Mouse (Mus musculus): ENCODE measurements at regions not wholly inside any gene's neighbourhood (a gene's known extent, or its start where the extent isn't known, plus 50 kb on each side); places are given as distances from the start of the nearest gene placed in this dataset.

- ATAC-seq (ENCODE audit: low TSS enrichment), result no peak
Measured at GRCm38 (mm10) chr3:16369629-16370028, 363.4 kb upstream of the Gm5150 start.

GRCm38 (mm10) chr3:16363134-16363533 is 356.9 kb upstream of the Gm5150 start:
- ATAC-seq (ENCODE audit: low TSS enrichment), result no peak

- ATAC-seq (ENCODE audit: low TSS enrichment), result no peak
Measured at GRCm38 (mm10) chr3:16358999-16359398, 352.8 kb upstream of the Gm5150 start.

GRCm38 (mm10) chr3:16330750-16331149 is 324.5 kb upstream of the Gm5150 start:
- ATAC-seq (ENCODE audit: low TSS enrichment), result no peak

- 0 out of 2 replicates have a peak, but pooled peaks have one; percentile 62 for ATAC-seq (ENCODE audit: low TSS enrichment)
Measured at GRCm38 (mm10) chr3:16310834-16311233, 304.6 kb upstream of the Gm5150 start.

- peak; percentile 100 for ATAC-seq (ENCODE audit: low TSS enrichment)
Measured at GRCm38 (mm10) chr3:16277407-16277806, 271.2 kb upstream of the Gm5150 start.

Measured in frontal cortex, adult (tissue).